Mouse (Mus musculus) midbrain, embryonic 13.5 days (tissue): ENCODE measurements at regions not wholly inside any gene's neighbourhood (a gene's known extent, or its start where the extent isn't known, plus 50 kb on each side); places are given as distances from the start of the nearest gene placed in this dataset.

Source experiments
- ATAC-seq: fragments of 200-750 bp; cut with Nextera tagmentation; 2 replicates; pipeline ENCODE4 v1.8.0; 2017; ENCODE audit warnings: mild to moderate bottlenecking, moderate TSS enrichment, moderate library complexity
- H3K27ac ChIP-seq: fragments of 300-500 bp; sonication (generic); 2 replicates; pipeline ENCODE4 v1.5.1; 2015; ENCODE audit warnings: inconsistent platforms, mild to moderate bottlenecking, moderate library complexity
- H3K27me3 ChIP-seq: fragments of 300-500 bp; sonication (generic); 2 replicates; pipeline ENCODE4 v1.6.1; 2015; ENCODE audit warnings: mild to moderate bottlenecking, inconsistent platforms
- H3K36me3 ChIP-seq: fragments of 300-500 bp; sonication (generic); 2 replicates; pipeline ENCODE4 v1.6.1; 2015; ENCODE audit warnings: mild to moderate bottlenecking, inconsistent platforms
- H3K4me1 ChIP-seq: fragments of 300-500 bp; sonication (generic); replicated peaks from 2 replicates; pipeline ENCODE4 v1.6.1; 2015; ENCODE audit warnings: inconsistent platforms
- H3K4me2 ChIP-seq: fragments of 300-500 bp; sonication (generic); replicated peaks from 2 replicates; pipeline ENCODE4 v1.6.1; 2015; ENCODE audit warnings: moderate library complexity, mild to moderate bottlenecking, inconsistent platforms
- H3K4me3 ChIP-seq: fragments of 300-500 bp; sonication (generic); replicated peaks from 2 replicates; pipeline ENCODE4 v1.5.1; 2015; ENCODE audit warnings: mild to moderate bottlenecking, inconsistent platforms
- H3K9ac ChIP-seq: fragments of 300-500 bp; sonication (generic); replicated peaks from 2 replicates; pipeline ENCODE4 v1.6.1; 2015; ENCODE audit warnings: mild to moderate bottlenecking, inconsistent platforms
- H3K9me3 ChIP-seq: fragments of 300-500 bp; sonication (generic); 2 replicates; pipeline ENCODE4 v1.6.1; 2016; ENCODE audit warnings: mild to moderate bottlenecking, inconsistent platforms
- WGBS: fragments of 180-500 bp; shearing (Covaris S2); methylation state at CpG from one replicate; pipeline ENCODE4 v1.1.7; 2015; 5-methylcytosine and 5-hydroxymethylcytosine counted together

GRCm38 (mm10) chr5:78993258-78993657, 1585.4 kb upstream of the Igfbp7 start:
- WGBS: 44% methylated on average over 3 of the region's 3 CpGs
- Histone ChIP-seq H3K4me2 (no peak overlapping the region), H3K4me1 (no peaks in the 10 kb centered on the region), H3K27me3 (no peaks in the 10 kb centered on the region), H3K9ac (no peak overlapping the region), H3K4me3 (no peak overlapping the region), H3K27ac (no peak overlapping the region), H3K9me3 (no peaks in the 10 kb centered on the region), H3K36me3 (no peaks in the 10 kb centered on the region)
- ATAC-seq: peak; percentile 71

- Histone ChIP-seq H3K27me3 (no peaks in the 10 kb centered on the region), H3K4me1 (no peaks in the 10 kb centered on the region), H3K36me3 (no peaks in the 10 kb centered on the region), H3K9me3 (no peaks in the 10 kb centered on the region), H3K27ac (no peak overlapping the region), H3K4me3 (no peak overlapping the region), H3K9ac (no peak overlapping the region), H3K4me2 (no peak overlapping the region)
- ATAC-seq: no peak
- 84% methylated on average over 1 of the region's 1 CpGs for WGBS
Measured at GRCm38 (mm10) chr5:78989714-78990113, 1581.9 kb upstream of the Igfbp7 start.

- Histone ChIP-seq H3K4me1 (no peaks in the 10 kb centered on the region), H3K27ac (no peak overlapping the region), H3K4me3 (no peak overlapping the region), H3K27me3 (no peaks in the 10 kb centered on the region), H3K9me3 (no peaks in the 10 kb centered on the region), H3K36me3 (no peaks in the 10 kb centered on the region), H3K4me2 (no peak overlapping the region), H3K9ac (no peak overlapping the region)
- WGBS: 85% methylated on average over 3 of the region's 3 CpGs
- ATAC-seq: no peak
Measured at GRCm38 (mm10) chr5:78976480-78977041, 1568.7 kb upstream of the Igfbp7 start.

GRCm38 (mm10) chr5:78945702-78946101, 1537.9 kb upstream of the Igfbp7 start:
- H3K36me3 ChIP-seq: no peaks in the 10 kb centered on the region
- ATAC-seq: no peak
- no peak overlapping the region for H3K4me2 ChIP-seq

GRCm38 (mm10) chr5:78921860-78922610, 1514.2 kb upstream of the Igfbp7 start:
- no peaks in the 10 kb centered on the region for H3K4me1 ChIP-seq
- whole genome bisulfite sequencing: 73% methylated on average over 3 of the region's 3 CpGs
- no peaks in the 10 kb centered on the region for H3K27me3 ChIP-seq
- no peak overlapping the region for H3K4me3 ChIP-seq
- no peaks in the 10 kb centered on the region for H3K9me3 ChIP-seq
- no peak overlapping the region for H3K4me2 ChIP-seq
- no peak for ATAC-seq
- H3K27ac ChIP-seq: no peak overlapping the region
- H3K36me3 ChIP-seq: no peaks in the 10 kb centered on the region
- H3K9ac ChIP-seq: no peak overlapping the region

More at GRCm38 (mm10) chr5:78945702-78946101, 1537.9 kb upstream of the Igfbp7 start:
- Histone ChIP-seq H3K27ac (no peak overlapping the region), H3K4me3 (no peak overlapping the region), H3K9me3 (no peaks in the 10 kb centered on the region), H3K4me1 (no peaks in the 10 kb centered on the region), H3K27me3 (no peaks in the 10 kb centered on the region), H3K9ac (no peak overlapping the region)

GRCm38 (mm10) chr5:78900128-78900527, 1492.3 kb upstream of the Igfbp7 start:
- H3K4me2 ChIP-seq: no peak overlapping the region
- no peaks in the 10 kb centered on the region for H3K4me1 ChIP-seq
- no peak overlapping the region for H3K9ac ChIP-seq
- no peaks in the 10 kb centered on the region for H3K36me3 ChIP-seq
- WGBS: 91% methylated on average over 3 of the region's 3 CpGs
- no peak for ATAC-seq
- H3K27me3 ChIP-seq: no peaks in the 10 kb centered on the region
- no peak overlapping the region for H3K27ac ChIP-seq
- no peak overlapping the region for H3K4me3 ChIP-seq
- no peaks in the 10 kb centered on the region for H3K9me3 ChIP-seq

GRCm38 (mm10) chr5:78878775-78879174, 1470.9 kb upstream of the Igfbp7 start:
- Histone ChIP-seq H3K27me3 (no peaks in the 10 kb centered on the region), H3K27ac (no peak overlapping the region), H3K4me2 (no peak overlapping the region), H3K36me3 (no peaks in the 10 kb centered on the region), H3K9me3 (no peaks in the 10 kb centered on the region), H3K9ac (no peak overlapping the region), H3K4me1 (no peaks in the 10 kb centered on the region), H3K4me3 (no peak overlapping the region)
- 37% methylated on average over 3 of the region's 3 CpGs for WGBS
- ATAC-seq: 0 out of 2 replicates have a peak, but pooled peaks have one; percentile 58

GRCm38 (mm10) chr5:78845126-78845525, 1437.3 kb upstream of the Igfbp7 start:
- H3K27ac ChIP-seq: no peak overlapping the region
- no peaks in the 10 kb centered on the region for H3K36me3 ChIP-seq
- H3K4me2 ChIP-seq: no peak overlapping the region
- H3K4me1 ChIP-seq: no peaks in the 10 kb centered on the region
- ATAC-seq: no peak
- no peaks in the 10 kb centered on the region for H3K9me3 ChIP-seq
- H3K9ac ChIP-seq: no peak overlapping the region
- H3K4me3 ChIP-seq: no peak overlapping the region
- WGBS: 80% methylated on average over 1 of the region's 1 CpGs
- no peaks in the 10 kb centered on the region for H3K27me3 ChIP-seq

- ATAC-seq: no peak
- Histone ChIP-seq H3K9ac (no peak overlapping the region), H3K27me3 (no peaks in the 10 kb centered on the region), H3K36me3 (no peaks in the 10 kb centered on the region), H3K4me1 (no peaks in the 10 kb centered on the region), H3K27ac (no peak overlapping the region), H3K9me3 (no peaks in the 10 kb centered on the region), H3K4me2 (no peak overlapping the region), H3K4me3 (no peak overlapping the region)
- WGBS: 59% methylated on average over 1 of the region's 1 CpGs
Measured at GRCm38 (mm10) chr5:78797391-78797790, 1389.5 kb upstream of the Igfbp7 start.
